Mouse (Mus musculus): ENCODE measurements around the gene Fcamr. TPM values are rescaled to one million over a fixed set of nuclear protein-coding genes. Genes with fewer than 3 reads are reported as not detected.

Gene Fcamr
- polyA plus RNA-seq, 1 experiment from 2014 or later: 0.16 TPM

DNA sequence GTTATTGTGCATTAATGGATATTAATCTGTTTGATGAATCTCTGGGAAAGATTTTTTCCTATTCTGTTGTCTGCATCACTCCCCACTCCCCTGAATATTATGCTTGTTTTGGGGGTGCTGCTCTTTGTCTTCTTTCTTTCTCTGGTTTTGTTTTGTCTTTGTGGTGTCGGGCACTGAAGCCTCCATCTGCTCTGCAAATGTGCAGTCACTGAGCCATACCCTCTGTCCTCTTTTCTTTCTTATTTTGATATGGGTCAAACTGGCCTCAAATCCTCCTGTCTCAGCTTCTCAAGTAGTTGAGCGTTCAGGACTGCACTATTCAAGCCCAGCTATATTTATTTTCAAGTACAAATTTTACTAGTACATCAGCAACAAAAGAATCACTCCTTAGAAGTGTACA is 25.5 kb upstream of the Fcamr start:
- H3K9me3 ChIP-seq (ENCODE audit: control insufficient read depth, low read length): no peaks in the 10 kb centered on the region
- DNase-seq (ENCODE audit: low spot score) (no peak), ATAC-seq (replicated peaks; ENCODE audit: low FRiP score, low TSS enrichment, low read depth) (no peak)
- no peaks in the 10 kb centered on the region for H3K4me1 ChIP-seq (replicated peaks; ENCODE audit: control insufficient read depth, insufficient read depth, low read length)
- H3K27ac ChIP-seq (ENCODE audit: low read depth): no peak overlapping the region
- H3K4me2 ChIP-seq (ENCODE audit: low read length): no peak overlapping the region
- H3K9ac ChIP-seq (ENCODE audit: low read length): no peak overlapping the region
- WGBS: 79% methylated on average over 2 of the region's 2 CpGs
- no peaks in the 10 kb centered on the region for H3K27me3 ChIP-seq (replicated peaks; ENCODE audit: control insufficient read depth, insufficient read depth, low read length)
- H3K36me3 ChIP-seq (ENCODE audit: control insufficient read depth, insufficient read depth, low read length): no peaks in the 10 kb centered on the region
- no peak overlapping the region for H3K4me3 ChIP-seq (ENCODE audit: low read depth, low read length)

DNA sequence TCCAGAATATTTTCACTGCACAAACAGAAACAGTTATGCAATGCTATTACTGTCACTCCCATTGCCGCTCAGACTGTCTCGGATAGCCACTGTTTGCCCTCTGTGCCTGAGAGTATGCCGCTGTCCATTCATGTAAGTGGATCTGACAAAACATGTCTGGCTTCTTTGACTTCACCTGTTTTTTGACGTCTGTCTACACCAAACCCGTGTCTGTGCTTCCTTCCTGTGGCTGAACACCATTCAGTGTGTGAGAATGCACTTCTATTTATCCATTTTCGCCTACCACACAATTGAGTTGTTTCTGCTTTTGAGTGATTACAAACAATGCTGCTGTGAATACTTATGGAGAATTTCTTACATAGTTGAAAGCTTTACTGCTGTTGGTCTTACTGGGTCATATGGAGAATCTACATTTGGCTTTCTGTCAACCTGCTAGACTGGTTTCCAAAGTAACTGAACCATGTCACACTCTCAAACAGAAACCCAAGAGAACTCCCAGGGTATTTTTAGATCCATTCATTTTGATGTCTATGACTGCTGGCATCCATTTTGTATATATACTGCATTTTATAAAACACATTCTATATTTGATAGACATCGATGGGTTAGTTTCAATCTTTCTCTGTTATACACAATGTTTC is 24.9 kb upstream of the Fcamr start:
- 81% methylated on average over 7 of the region's 7 CpGs for WGBS
- Histone ChIP-seq H3K4me2 (ENCODE audit: low read length) (no peak overlapping the region), H3K36me3 (ENCODE audit: control insufficient read depth, insufficient read depth, low read length) (no peaks in the 10 kb centered on the region), H3K27me3 (replicated peaks; ENCODE audit: control insufficient read depth, insufficient read depth, low read length) (no peaks in the 10 kb centered on the region), H3K9me3 (ENCODE audit: control insufficient read depth, low read length) (no peaks in the 10 kb centered on the region), H3K4me3 (ENCODE audit: low read depth, low read length) (no peak overlapping the region), H3K4me1 (replicated peaks; ENCODE audit: control insufficient read depth, insufficient read depth, low read length) (no peaks in the 10 kb centered on the region), H3K9ac (ENCODE audit: low read length) (no peak overlapping the region), H3K27ac (ENCODE audit: low read depth) (no peak overlapping the region)
- no peak for DNase-seq (ENCODE audit: low spot score)
- no peak for ATAC-seq (replicated peaks; ENCODE audit: low FRiP score, low TSS enrichment, low read depth)

DNA sequence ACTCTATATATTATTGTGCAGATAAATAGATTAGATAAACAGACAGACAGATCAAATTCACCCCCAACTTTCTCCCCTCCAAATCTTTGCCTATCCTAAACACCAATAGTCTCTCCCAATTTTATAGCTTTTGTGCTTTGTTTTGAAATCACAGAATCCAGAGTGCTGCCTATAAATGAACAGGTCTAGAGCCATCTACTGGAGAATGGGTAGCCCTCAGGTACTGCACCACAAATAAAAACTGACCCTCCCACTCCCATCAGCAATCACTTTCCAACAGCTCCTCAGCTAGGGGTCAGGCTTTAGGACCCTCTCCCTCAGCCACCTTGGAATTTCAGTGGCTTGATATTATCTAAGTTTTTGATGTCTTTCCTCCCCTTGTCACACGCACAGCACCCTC is 24.1 kb upstream of the Fcamr start:
- no peaks in the 10 kb centered on the region for H3K36me3 ChIP-seq (ENCODE audit: control insufficient read depth, insufficient read depth, low read length)
- H3K27ac ChIP-seq (ENCODE audit: low read depth): no peak overlapping the region
- no peaks in the 10 kb centered on the region for H3K27me3 ChIP-seq (replicated peaks; ENCODE audit: control insufficient read depth, insufficient read depth, low read length)
- no peaks in the 10 kb centered on the region for H3K9me3 ChIP-seq (ENCODE audit: control insufficient read depth, low read length)
- H3K4me2 ChIP-seq (ENCODE audit: low read length): no peak overlapping the region
- DNase-seq (ENCODE audit: low spot score) (no peak), ATAC-seq (replicated peaks; ENCODE audit: low FRiP score, low TSS enrichment, low read depth) (no peak)
- H3K9ac ChIP-seq (ENCODE audit: low read length): no peak overlapping the region
- H3K4me3 ChIP-seq (ENCODE audit: low read depth, low read length): no peak overlapping the region
- 86% methylated on average over 1 of the region's 1 CpGs for WGBS
- no peaks in the 10 kb centered on the region for H3K4me1 ChIP-seq (replicated peaks; ENCODE audit: control insufficient read depth, insufficient read depth, low read length)

DNA sequence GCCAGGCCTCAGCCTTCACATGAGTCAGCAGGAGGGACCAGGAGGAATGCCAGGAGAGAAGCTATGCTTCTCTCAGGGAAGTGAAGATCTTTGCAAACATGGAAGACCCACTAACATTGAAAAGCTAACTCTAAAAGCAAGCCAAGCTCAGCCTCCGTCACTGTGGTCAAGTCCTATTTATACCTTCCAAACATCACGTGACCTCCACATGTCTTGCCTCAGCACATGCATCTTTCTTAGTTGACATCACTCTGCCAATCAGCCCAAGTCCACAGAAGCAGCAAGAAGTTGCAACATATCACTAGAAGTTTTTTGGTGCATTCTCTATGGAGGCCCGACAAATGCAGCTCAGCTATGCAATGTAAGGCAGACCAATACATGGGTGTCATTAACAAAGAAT is 20.8 kb upstream of the Fcamr start:
- no peaks in the 10 kb centered on the region for H3K4me1 ChIP-seq (replicated peaks; ENCODE audit: control insufficient read depth, insufficient read depth, low read length)
- no peaks in the 10 kb centered on the region for H3K36me3 ChIP-seq (ENCODE audit: control insufficient read depth, insufficient read depth, low read length)
- no peaks in the 10 kb centered on the region for H3K9me3 ChIP-seq (ENCODE audit: control insufficient read depth, low read length)
- no peak overlapping the region for H3K27ac ChIP-seq (ENCODE audit: low read depth)
- H3K4me3 ChIP-seq (ENCODE audit: low read depth, low read length): no peak overlapping the region
- DNase-seq (ENCODE audit: low spot score) (no peak), ATAC-seq (replicated peaks; ENCODE audit: low FRiP score, low TSS enrichment, low read depth) (no peak)
- H3K9ac ChIP-seq (ENCODE audit: low read length): no peak overlapping the region
- H3K27me3 ChIP-seq (replicated peaks; ENCODE audit: control insufficient read depth, insufficient read depth, low read length): no peaks in the 10 kb centered on the region
- no peak overlapping the region for H3K4me2 ChIP-seq (ENCODE audit: low read length)
- 87% methylated on average over 3 of the region's 3 CpGs for WGBS

- Histone ChIP-seq H3K27ac (ENCODE audit: low read depth) (no peak overlapping the region), H3K4me3 (ENCODE audit: low read depth, low read length) (no peak overlapping the region), H3K27me3 (replicated peaks; ENCODE audit: control insufficient read depth, insufficient read depth, low read length) (no peaks in the 10 kb centered on the region), H3K4me1 (replicated peaks; ENCODE audit: control insufficient read depth, insufficient read depth, low read length) (no peaks in the 10 kb centered on the region), H3K9ac (ENCODE audit: low read length) (no peak overlapping the region), H3K4me2 (ENCODE audit: low read length) (no peak overlapping the region), H3K9me3 (ENCODE audit: control insufficient read depth, low read length) (no peaks in the 10 kb centered on the region), H3K36me3 (ENCODE audit: control insufficient read depth, insufficient read depth, low read length) (no peaks in the 10 kb centered on the region)
- peak; percentile 41 for DNase-seq (ENCODE audit: low spot score)
- 14% methylated on average over 4 of the region's 4 CpGs for WGBS
- 0 out of 2 replicates have a peak, but pooled peaks have one; percentile 62 for ATAC-seq (replicated peaks; ENCODE audit: low FRiP score, low TSS enrichment, low read depth)
Observed at GRCm38 (mm10) chr1:130784054-130784453, 16.6 kb upstream of the Fcamr start.

GRCm38 (mm10) chr1:130787001-130787400 is 13.7 kb upstream of the Fcamr start:
- no peak overlapping the region for H3K27ac ChIP-seq (ENCODE audit: low read depth)
- H3K9ac ChIP-seq (ENCODE audit: low read length): no peak overlapping the region
- H3K36me3 ChIP-seq (ENCODE audit: control insufficient read depth, insufficient read depth, low read length): no peaks in the 10 kb centered on the region
- no peaks in the 10 kb centered on the region for H3K27me3 ChIP-seq (replicated peaks; ENCODE audit: control insufficient read depth, insufficient read depth, low read length)
- H3K4me3 ChIP-seq (ENCODE audit: low read depth, low read length): no peak overlapping the region
- peak; percentile 74 for ATAC-seq (replicated peaks; ENCODE audit: low FRiP score, low TSS enrichment, low read depth)
- H3K4me2 ChIP-seq (ENCODE audit: low read length): no peak overlapping the region
- peaks cover 3% of the 10 kb centered on the region; the same call in 1 of the 2 replicates for H3K9me3 ChIP-seq (ENCODE audit: control insufficient read depth, low read length)
- peak; percentile 58 for DNase-seq (ENCODE audit: low spot score)
- 25% methylated on average over 4 of the region's 4 CpGs for WGBS
- H3K4me1 ChIP-seq (replicated peaks; ENCODE audit: control insufficient read depth, insufficient read depth, low read length): no peaks in the 10 kb centered on the region

GRCm38 (mm10) chr1:130789512-130790451 is 10.9 kb upstream of the Fcamr start:
- Histone ChIP-seq H3K4me3 (ENCODE audit: low read depth, low read length) (no peak overlapping the region), H3K9ac (ENCODE audit: low read length) (no peak overlapping the region), H3K4me2 (ENCODE audit: low read length) (no peak overlapping the region), H3K4me1 (replicated peaks; ENCODE audit: control insufficient read depth, insufficient read depth, low read length) (no peaks in the 10 kb centered on the region), H3K36me3 (ENCODE audit: control insufficient read depth, insufficient read depth, low read length) (no peaks in the 10 kb centered on the region), H3K27me3 (replicated peaks; ENCODE audit: control insufficient read depth, insufficient read depth, low read length) (no peaks in the 10 kb centered on the region), H3K9me3 (ENCODE audit: control insufficient read depth, low read length) (peaks cover 5% of the 10 kb centered on the region; the same call in 1 of the 2 replicates), H3K27ac (ENCODE audit: low read depth) (no peak overlapping the region)
- 57% methylated on average over 3 of the region's 3 CpGs for whole genome bisulfite sequencing
- no peak for ATAC-seq (replicated peaks; ENCODE audit: low FRiP score, low TSS enrichment, low read depth)
- DNase-seq (ENCODE audit: low spot score): no peak

DNA sequence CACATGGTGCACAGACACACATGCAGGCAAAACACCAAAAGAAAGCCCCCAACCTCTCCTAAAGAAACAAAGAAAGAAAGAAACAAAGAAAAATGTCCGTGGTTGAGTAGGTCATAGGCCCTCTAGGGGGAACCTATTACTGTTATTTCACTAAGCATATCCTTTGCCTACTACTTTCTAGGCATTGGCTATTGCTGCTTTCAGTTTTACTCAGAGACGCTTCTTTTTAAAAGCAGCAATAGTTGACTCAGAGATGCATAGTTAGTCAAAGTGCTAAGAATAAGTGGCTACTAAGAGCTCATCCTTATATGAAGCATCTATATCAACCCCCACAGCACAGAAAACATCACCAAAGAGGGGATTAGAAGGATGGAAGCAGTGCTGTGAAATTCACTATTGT is 5.4 kb upstream of the Fcamr start:
- H3K9ac ChIP-seq (ENCODE audit: low read length): no peak overlapping the region
- DNase-seq (ENCODE audit: low spot score) (no peak), ATAC-seq (replicated peaks; ENCODE audit: low FRiP score, low TSS enrichment, low read depth) (no peak)
- 82% methylated on average over 2 of the region's 2 CpGs for WGBS
- no peak overlapping the region for H3K4me3 ChIP-seq (ENCODE audit: low read depth, low read length)
- no peaks in the 10 kb centered on the region for H3K36me3 ChIP-seq (ENCODE audit: control insufficient read depth, insufficient read depth, low read length)
- H3K9me3 ChIP-seq (ENCODE audit: control insufficient read depth, low read length): peaks cover 5% of the 10 kb centered on the region; the same call in 1 of the 2 replicates
- H3K4me2 ChIP-seq (ENCODE audit: low read length): no peak overlapping the region
- H3K4me1 ChIP-seq (replicated peaks; ENCODE audit: control insufficient read depth, insufficient read depth, low read length): no peaks in the 10 kb centered on the region
- H3K27me3 ChIP-seq (replicated peaks; ENCODE audit: control insufficient read depth, insufficient read depth, low read length): no peaks in the 10 kb centered on the region
- no peak overlapping the region for H3K27ac ChIP-seq (ENCODE audit: low read depth)

All from intestine, embryonic 14.5 days (tissue).